Mouse (Mus musculus) testis, postnatal 14 days (tissue): ENCODE results near the gene Lmntd2.
A peak's percentile ranks its signal among the peaks of the same experiment; 100 is the strongest.

Source experiments
- DNase-seq: peaks from one replicate; pipeline ENCODE4 v3.0.0; 2021; ENCODE audit warnings: low spot score

Lmntd2 gene

DNA sequence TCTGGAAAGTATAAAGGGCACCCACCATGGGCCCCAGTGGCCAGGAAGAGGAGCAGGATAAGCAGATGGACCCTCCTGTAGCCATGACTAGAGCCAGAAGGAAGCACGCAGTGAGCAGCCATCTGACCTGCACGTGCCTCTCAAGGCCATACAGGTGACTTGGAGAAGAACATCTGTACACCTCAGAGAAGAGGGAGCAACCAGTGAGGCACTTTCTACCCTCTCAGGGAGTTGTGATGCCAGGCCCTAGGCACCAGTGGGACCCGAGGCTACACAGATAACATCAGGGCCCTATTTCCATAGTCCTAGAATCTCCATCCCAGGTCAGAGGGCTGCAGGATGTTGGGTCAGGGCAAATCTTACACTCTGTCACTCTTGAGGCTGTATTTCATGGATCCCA is 23.7 kb downstream of the Lmntd2 start:
- DNase-seq, result no peak

DNA sequence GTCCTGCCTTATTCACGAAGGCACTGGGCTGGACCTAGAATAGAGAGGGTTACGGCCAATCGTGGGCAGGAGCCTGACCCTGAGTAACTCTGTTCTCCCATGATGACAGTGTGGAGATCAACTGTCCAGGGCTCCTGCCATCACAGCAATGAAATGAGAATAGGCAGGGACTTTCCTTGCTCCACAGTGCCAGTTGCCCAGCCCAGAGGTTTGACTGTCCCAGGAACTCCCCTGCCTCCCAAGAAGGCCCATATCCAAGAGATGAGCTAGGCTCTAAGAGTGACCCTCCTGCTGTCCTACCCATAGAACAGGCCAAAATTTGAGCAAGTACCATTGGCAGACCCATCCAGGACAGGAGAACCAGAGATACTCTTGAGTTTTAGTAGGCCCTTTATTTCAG is 25.1 kb downstream of the Lmntd2 start:
- DNase-seq, result no peak

DNA sequence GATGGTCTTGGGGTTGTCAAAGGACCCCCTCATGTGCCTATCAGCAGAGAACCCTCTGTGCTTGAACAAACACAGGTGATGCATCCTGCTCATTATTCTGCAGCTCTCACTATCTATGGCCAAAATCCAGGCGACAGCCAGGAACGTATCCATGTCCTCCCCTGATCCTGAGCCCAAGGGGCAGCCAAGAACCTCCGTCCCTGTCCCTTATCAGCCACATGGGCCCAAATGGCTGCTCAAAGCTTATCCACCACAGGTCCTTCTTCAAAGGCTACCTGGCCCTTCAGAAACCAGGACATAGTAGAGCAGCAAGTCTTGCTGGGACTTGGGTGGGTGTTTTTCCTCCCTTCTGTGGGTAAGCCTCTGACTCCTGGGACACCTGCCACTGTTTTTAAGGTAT is 25.7 kb downstream of the Lmntd2 start:
- no peak for DNase-seq

DNA sequence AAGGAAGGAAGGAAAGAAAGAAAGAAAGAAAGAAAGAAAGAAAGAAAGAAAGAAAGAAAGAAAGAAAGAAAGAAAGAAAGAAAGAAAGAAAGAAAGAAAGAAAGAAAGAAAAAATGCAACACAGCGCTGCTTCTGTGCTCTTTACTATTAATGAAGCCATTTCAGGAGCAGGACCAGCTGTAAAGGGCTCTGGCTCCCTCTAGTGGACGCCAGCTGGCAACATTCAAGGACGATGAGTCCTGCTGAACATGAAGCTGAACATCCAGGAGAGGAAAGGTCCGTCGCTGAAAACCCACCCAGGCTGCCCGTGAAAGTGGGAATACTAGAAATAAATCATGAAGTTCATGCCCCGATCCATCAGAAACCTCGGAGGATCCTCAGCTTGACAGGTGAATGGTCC is 37.7 kb downstream of the Lmntd2 start:
- peak; percentile 76 for DNase-seq

DNA sequence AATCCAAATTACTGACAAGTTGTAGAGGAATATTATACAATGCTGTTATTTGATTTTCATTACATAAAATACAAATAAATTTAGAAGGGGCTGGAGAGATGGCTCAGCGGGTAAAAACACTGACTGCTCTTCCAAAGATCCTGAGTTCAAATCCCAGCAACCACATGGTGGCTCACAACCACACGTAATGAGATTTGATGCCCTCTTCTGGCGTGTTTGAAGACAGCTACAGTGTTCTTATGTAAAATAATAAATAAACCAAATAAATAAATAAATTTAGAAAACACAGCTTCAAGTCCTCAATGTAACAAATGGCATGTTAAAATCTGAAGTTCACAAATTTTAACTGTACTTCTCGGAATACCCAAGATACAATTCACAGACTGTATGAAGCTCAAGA is 38.8 kb downstream of the Lmntd2 start:
- DNase-seq, result no peak

DNA sequence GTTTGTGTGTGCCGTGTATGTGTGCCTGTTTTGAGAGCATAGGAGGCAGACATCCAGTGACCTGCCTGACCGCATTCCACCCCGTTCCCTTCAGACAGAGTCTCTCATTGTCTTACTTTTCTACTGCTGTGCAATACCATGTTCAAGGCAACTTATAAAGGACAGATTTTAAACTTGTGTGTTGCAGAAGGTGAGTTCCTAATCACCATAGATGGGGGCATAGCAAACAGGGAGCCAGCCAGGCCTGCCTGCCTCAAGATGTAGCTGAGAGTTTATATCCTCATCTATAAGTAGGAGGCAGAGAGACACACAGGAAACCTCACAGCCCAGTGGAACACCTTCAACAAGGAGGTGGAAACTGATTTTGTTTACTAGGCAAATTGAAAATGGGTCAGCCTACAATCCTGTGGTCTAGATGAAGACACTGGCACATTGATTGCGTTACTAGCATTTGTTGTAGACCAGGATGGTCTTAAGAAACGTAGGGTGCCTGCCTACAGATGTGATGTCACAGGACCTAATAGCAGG is 40.5 kb downstream of the Lmntd2 start:
- no peak for DNase-seq

DNA sequence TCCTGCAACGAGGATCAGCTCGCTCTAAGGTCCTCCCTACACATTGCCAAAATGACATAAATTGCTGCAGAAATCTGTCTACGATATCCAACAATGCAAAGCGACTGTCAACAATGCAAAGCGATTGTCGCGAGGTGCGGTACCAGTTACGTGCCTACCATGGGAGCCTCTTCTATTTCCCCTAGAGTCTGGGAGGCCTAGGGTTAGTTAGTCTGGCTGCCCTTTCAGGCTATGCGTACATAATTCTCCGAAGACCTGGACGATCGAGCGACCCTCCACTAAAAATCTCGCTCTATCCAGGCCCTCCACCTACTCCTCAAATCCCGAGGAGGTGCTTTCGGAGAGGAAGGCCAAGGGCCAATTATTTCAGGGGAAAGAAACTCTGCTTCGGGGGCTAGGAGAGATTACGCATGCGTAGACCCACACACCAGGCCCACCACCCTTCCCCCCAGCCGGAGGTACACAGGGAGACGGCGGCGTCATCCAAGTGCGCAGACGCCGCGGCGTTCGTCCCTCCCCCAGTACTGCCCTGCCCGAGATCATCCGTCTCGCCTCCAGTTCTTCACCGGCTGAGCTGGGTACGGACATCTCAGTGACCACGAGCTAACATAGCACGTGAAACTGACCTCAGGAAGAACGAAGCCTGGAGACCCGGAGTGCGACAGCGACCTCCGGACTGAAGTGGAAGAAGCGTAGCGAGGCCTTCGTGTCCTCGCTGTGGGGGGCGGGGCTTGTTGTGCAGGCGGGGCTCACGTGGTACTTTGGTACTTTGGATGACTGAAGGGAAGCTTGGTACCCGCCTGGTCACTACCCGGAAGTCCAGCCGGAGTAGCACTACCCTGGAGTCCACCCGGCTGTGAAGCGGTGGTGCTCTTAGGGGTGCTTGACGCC is 41.5 kb downstream of the Lmntd2 start, which contains the start of gene Rnh1:
TSS of gene Rnh1 (minus strand) at position 742 of the 891 bp plus-strand sequence.
- DNase-seq, result peak; percentile 92

DNA sequence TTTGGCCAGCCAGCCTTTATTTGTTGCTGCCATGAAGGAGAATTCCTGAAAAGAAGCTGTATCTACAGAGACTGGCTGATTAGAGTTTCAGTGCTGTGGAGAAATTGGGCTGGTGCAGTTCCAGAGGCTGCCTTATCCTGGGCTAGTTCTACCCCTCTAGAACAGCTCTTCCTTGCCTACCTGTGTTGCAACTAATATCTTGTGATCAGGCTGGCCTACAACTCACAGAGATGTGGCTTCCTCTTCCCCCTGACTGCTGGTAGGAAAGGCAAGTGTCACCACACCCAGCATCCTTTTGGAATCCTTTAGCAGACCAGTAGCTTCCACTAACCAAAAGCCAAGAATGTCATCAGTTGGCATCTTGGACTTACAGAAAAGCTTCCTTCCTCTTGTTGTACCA is 44.0 kb downstream of the Lmntd2 start:
- DNase-seq, result no peak

DNA sequence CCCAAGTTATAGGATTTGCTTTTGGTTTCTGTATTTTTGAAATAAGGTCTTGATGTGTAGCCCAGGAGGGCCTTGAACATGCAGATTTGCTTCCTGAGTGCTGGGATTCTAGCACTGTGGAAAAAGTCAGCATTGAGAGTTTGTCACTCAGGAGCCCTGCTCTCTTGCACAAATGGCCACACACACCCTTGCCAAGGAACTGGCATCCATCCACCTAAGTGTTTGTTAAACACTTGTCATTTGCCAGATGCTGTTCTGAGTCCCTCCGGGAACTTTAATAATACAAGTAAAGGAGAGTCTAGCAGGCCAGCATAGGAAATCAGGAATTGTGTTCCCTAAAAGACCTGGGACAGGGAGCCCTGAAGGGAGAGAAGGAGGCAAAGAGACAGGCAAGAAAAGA is 44.6 kb downstream of the Lmntd2 start:
- DNase-seq, result no peak

DNA sequence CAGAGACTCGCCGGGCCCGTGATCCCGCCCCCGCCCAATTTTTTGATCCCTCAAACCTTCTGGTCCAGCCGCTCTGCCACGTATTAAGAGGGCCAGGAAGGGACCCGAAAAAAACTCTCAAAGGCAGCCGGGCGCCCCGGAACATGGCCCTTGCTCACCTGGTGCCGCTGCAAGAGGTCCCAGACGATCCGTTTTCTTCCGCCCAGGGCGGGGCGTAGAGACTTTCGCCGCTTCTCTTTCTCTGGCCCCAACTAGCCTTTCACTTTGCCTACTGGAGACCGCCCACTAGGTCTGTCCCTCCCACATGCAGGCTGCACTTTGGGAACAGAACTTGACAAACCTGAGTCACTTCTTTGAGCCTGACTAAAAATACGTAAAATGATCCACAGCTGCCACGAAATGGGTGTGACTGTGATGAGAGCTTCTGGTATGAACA is 45.3 kb downstream of the Lmntd2 start:
- peak; percentile 69 for DNase-seq

DNA sequence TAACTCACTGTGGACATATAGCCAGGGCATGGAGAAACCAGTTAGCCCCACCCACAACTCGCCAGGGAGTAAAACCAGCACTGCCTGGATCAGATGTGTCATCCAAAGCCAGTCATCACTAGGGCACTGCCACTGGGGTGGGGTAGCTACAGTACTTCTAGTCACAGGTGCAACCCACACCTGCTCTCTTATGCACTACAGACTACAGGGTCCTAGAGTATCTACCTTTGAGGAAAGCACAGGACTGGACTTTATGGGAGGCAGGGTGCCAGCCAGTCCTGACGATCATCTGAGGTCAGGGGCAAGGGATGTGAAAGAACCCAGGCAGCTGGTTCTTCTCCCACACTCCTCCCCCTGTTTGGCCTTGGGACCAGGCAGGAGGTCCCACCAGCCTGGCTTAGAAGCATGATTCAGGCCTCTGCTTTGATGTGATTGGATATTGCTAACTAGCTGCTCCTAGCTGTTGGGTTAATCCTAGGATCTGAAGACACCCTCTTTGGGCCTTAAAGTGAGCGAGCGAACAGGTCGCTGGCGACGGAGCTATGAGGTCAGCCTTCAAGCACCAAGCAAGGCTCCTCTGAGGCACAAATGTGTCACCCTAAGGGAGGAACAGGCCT is 45.9 kb downstream of the Lmntd2 start:
- DNase-seq, result peak; percentile 84

DNA sequence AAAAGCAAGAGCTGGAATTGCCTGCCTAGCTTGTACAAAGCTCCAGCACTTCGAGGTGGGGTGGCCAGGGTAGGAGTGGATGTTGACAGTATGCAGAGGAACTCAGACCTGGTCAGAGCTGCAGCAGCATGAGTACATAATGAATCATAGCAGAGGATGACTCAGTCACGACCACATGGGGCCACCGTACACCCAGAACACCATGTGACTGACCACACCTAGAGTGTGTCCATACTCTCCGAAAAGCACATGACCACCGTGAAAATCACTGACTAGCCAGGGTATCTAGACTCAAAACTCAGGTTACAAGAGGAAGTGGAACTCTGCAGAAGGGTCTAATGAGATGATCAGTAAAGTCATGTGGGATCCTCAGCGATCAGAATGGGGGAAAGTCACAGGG is 49.0 kb downstream of the Lmntd2 start:
- DNase-seq, result no peak

DNA sequence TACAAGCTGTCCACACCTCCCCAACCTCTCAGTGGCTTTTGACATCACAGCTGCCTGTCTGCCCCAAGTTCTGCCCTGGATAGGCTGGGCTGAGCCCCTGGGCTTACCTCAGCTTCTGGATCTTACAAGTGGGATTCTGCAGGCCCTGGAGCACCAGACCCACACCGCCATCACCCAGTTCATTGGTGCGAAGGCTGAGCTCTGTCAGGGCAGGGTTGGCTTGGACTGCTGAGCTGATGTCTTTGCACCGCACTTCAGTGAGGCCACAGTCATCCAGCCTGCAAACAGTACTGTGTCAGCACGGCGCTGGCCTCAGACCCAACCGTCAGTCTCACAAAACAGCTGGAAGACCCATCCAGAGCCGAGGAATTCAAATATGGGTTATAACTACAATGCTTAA is 49.5 kb downstream of the Lmntd2 start:
- DNase-seq, result no peak
